Mouse (Mus musculus) lung, adult 2 months (tissue): ENCODE results near the gene Fbxo33.

Source experiments
- CTCF ChIP-seq: fragments of 200-500 bp; IDR thresholded peaks from 2 replicates; pipeline ENCODE4 v1.5.1; 2011; ENCODE audit warnings: mild to moderate bottlenecking, low read length, control low read depth; ENCODE audit not compliant: insufficient read depth
- POLR2A ChIP-seq: fragments of 200-500 bp; IDR thresholded peaks from 2 replicates; pipeline ENCODE4 v1.6.1; 2011; ENCODE audit warnings: low read depth, mild to moderate bottlenecking, control low read depth, low read length, borderline replicate concordance; ENCODE audit errors: extremely low read depth

DNA sequence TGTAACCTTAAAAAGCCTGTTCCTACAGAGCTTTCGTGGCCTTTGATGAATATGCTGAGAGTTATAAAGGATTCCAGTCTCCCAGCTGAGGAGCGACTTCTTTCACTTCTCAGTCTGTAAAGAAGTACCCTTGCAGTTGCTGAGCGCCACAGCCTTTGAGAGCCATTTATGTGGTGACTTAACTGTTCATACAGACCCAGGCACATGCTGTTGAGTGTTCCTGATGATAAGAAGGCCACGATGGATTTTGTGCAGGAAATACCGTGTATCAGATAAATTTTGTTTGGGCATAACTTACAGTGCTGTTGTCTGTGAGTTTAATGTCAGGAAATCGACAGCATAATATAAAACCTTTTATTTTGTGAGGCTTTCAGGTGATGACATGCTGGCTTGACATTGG, 55.0 kb downstream of the Fbxo33 start:
- TF ChIP-seq CTCF (no peak), POLR2A (no peak)
